Mouse (Mus musculus) embryonic facial prominence, embryonic 12.5 days (tissue): ENCODE data around the gene Snx21. TPM values are rescaled to one million over a fixed set of nuclear protein-coding genes. Genes with fewer than 3 reads are reported as not detected.
A peak's percentile ranks its signal among the peaks of the same experiment; 100 is the strongest.

Experiments
- ATAC-seq: fragments of 200-750 bp; cut with Nextera tagmentation; 2 replicates; pipeline ENCODE4 v1.8.0; 2017; ENCODE audit not compliant: insufficient number of reproducible peaks, insufficient read depth, low FRiP score, low TSS enrichment
- H3K27ac ChIP-seq: fragments of 300-500 bp; sonication (generic); 2 replicates; pipeline ENCODE4 v1.5.1; 2016; ENCODE audit warnings: mild to moderate bottlenecking
- H3K27me3 ChIP-seq: fragments of 300-500 bp; sonication (generic); 2 replicates; pipeline ENCODE4 v1.6.1; 2016; ENCODE audit warnings: mild to moderate bottlenecking, moderate library complexity
- H3K36me3 ChIP-seq: fragments of 300-500 bp; sonication (generic); 2 replicates; pipeline ENCODE4 v1.6.1; 2016; ENCODE audit warnings: mild to moderate bottlenecking
- H3K4me1 ChIP-seq: fragments of 300-500 bp; sonication (generic); 2 replicates; pipeline ENCODE4 v1.6.1; 2016
- H3K4me2 ChIP-seq: fragments of 300-500 bp; sonication (generic); replicated peaks from 2 replicates; pipeline ENCODE4 v1.6.1; 2016; ENCODE audit warnings: mild to moderate bottlenecking, moderate library complexity
- H3K4me3 ChIP-seq: fragments of 300-500 bp; sonication (generic); 2 replicates; pipeline ENCODE4 v1.5.1; 2016; ENCODE audit warnings: mild to moderate bottlenecking
- H3K9ac ChIP-seq: fragments of 300-500 bp; sonication (generic); 2 replicates; pipeline ENCODE4 v1.6.1; 2016; ENCODE audit warnings: mild to moderate bottlenecking, moderate library complexity
- H3K9me3 ChIP-seq: fragments of 300-500 bp; sonication (generic); 2 replicates; pipeline ENCODE4 v1.6.1; 2016; ENCODE audit warnings: mild to moderate bottlenecking, moderate library complexity
- WGBS: fragments of 180-500 bp; shearing (Covaris S2); methylation state at CpG from one replicate; pipeline ENCODE4 v1.1.7; 2016; 5-methylcytosine and 5-hydroxymethylcytosine counted together
- polyA plus RNA-seq: library from polyadenylated mRNA; unstranded; fragments of >200 nt; fragmentation: Nextera tagmentation; extraction: Ambion mirVana; gene quantifications from 2 replicates; pipeline ENCODE4 v1.2.1, GENCODE M21; 2016

The Snx21 gene
- 18.3 and 19.6 TPM in 2 replicates for polyA plus RNA-seq

DNA sequence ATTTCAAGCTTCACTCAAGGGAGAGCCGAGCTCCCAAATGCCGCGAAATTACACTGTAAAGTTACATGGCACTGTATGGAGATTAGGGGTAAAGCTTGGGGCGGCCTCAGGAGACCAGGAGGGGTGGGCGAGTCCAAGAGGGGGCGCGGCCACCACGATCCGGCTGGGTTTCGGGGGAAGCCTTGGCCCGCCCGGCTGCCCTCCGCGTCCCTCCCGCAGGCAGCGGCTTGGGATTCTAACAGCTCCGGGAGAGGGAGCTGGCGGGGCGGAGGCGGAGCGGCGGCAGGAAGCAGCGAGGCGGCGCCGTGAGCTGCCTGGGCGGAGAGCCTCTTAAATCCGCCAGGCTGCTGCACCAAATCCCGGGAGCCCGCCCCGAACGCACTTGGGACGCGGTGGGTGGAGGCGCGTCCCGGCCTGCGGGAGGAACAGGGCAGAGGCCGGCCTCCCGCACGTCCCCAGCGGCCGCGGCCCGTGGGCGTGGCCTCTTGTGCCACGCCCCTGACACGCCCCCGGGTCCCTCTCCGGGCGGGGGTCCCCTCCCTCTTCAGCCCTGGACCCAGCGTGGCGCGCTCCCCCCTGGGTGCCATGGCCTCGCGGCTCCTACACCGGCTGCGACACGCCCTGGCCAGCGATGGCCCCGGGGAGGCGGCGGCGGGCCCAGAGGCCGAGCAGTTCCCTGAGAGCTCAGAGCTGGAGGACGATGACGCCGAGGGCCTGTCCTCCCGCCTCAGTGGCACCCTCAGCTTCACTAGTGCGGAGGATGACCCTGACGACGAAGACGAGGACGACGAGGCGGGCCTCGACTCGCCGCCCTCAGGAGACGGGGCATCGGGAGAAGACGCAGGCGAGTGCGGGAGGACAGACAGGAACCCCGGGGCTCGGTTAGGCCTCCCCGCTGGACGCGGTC lies at the start of gene Snx21:
Snx21 (plus strand) TSS at position 343 of the 907 bp plus-strand sequence.
- 0 out of 2 replicates have a peak, but pooled peaks cover 5% of the 10 kb centered on the region for H3K36me3 ChIP-seq
- H3K9me3 ChIP-seq = no peaks in the 10 kb centered on the region
- peak within 1 kb of the TSS; percentile 57 for H3K4me3 ChIP-seq
- under 1% methylated on average over 80 of the region's 89 CpGs for WGBS
- H3K4me1 ChIP-seq = peaks cover 15% of the 10 kb centered on the region; the same call in 1 of the 2 replicates
- H3K4me2 ChIP-seq = peak within 1 kb of the TSS; percentile 64
- peak within 1 kb of the TSS; percentile 67 for H3K27ac ChIP-seq
- H3K9ac ChIP-seq = peak within 1 kb of the TSS; percentile 78
- H3K27me3 ChIP-seq = no peaks in the 10 kb centered on the region
- ATAC-seq = peak; percentile 91

DNA sequence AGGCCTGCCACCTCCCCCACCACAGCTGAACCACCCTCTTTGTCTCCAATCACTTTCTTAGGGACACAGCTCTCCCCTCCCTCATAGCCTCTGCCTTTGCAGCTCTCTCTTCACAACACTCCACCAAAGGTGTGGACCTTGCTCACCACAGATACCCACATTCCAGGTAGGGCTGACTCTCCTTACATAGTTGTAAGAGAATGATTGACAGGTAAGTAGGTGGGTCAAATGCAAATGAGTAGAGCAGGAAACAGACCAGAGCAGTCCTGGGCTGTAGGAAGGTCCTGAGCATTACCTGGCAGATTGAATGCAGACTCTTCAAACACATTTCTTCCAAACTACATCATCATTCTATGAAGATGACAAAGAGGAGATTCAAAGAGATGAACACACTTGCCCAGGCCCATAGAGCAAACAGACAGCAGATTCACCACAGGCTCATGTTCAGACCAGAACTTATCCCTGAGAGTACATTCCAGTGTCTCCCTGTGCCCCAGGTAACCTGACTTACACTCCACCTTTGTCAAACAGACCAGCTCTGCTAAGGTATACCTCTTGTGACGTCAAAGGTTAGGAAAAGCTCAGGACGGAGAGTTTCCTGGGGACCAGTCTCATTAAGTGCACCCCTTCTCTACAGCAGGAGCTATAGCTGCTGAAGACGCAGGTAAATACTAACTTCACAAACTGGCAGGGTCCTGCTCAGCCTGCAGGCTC lies 48.1 kb upstream of the Snx21 start:
- H3K27me3 ChIP-seq = no peaks in the 10 kb centered on the region
- no peaks in the 10 kb centered on the region for H3K9me3 ChIP-seq
- no peak overlapping the region for H3K9ac ChIP-seq
- no peaks in the 10 kb centered on the region for H3K36me3 ChIP-seq
- H3K4me3 ChIP-seq = no peak overlapping the region
- no peak for ATAC-seq
- H3K4me2 ChIP-seq = no peak overlapping the region
- no peak overlapping the region for H3K27ac ChIP-seq
- WGBS = 73% methylated on average over 3 of the region's 3 CpGs
- H3K4me1 ChIP-seq = no peaks in the 10 kb centered on the region

DNA sequence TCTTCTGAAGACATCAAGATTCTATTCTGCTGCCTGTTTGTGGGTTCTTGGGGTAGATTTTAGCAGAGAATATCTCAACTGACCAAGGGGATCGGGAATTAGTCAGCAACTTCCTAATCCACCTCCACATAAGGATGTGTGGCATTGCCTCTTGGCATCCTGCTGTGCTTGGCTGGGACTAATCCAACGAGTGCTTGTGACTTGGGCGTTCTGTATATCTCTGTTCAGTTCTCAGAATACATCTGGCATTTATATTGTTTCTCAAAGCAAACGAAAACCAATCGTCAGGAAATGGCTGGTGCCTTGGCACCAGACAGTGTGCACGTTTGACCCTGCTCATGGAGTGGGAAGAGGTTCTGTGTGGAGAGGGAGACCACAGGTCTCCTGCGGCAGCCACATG lies 45.7 kb upstream of the Snx21 start:
- ATAC-seq = no peak
- no peak overlapping the region for H3K4me3 ChIP-seq
- peaks cover under 1% of the 10 kb centered on the region; the same call in 1 of the 2 replicates for H3K4me1 ChIP-seq
- no peaks in the 10 kb centered on the region for H3K36me3 ChIP-seq
- H3K9me3 ChIP-seq = no peaks in the 10 kb centered on the region
- H3K4me2 ChIP-seq = no peak overlapping the region
- 47% methylated on average over 7 of the region's 7 CpGs for WGBS
- no peak overlapping the region for H3K27ac ChIP-seq
- H3K27me3 ChIP-seq = no peaks in the 10 kb centered on the region
- H3K9ac ChIP-seq = no peak overlapping the region

DNA sequence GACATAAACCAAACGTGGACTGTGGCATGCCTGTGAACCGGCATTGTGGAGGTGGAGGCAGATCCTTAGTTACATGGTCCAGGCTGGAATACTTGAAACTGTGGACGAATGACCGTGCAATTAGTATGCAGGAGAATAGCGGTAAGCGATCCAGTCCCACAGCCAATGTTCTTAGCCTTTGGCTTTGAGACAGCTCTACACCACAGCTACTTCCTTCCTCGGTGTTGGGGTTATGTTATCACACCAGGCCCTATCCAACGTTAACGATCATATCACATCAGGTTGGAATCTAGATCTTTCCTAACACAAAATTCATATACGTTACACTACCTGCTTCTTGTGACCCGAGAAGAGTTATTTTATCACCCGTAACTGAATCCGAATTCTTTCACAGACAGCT lies 40.6 kb upstream of the Snx21 start:
- no peak for ATAC-seq
- H3K9me3 ChIP-seq = no peaks in the 10 kb centered on the region
- H3K4me3 ChIP-seq = peak overlapping the region; percentile 77
- peaks cover 12% of the 10 kb centered on the region for H3K4me1 ChIP-seq
- H3K36me3 ChIP-seq = peaks cover 16% of the 10 kb centered on the region; the same call in 1 of the 2 replicates
- H3K27me3 ChIP-seq = no peaks in the 10 kb centered on the region
- WGBS = 72% methylated on average over 13 of the region's 13 CpGs
- H3K27ac ChIP-seq = no peak overlapping the region
- peak overlapping the region; percentile 83 for H3K9ac ChIP-seq
- H3K4me2 ChIP-seq = peak overlapping the region; percentile 75

DNA sequence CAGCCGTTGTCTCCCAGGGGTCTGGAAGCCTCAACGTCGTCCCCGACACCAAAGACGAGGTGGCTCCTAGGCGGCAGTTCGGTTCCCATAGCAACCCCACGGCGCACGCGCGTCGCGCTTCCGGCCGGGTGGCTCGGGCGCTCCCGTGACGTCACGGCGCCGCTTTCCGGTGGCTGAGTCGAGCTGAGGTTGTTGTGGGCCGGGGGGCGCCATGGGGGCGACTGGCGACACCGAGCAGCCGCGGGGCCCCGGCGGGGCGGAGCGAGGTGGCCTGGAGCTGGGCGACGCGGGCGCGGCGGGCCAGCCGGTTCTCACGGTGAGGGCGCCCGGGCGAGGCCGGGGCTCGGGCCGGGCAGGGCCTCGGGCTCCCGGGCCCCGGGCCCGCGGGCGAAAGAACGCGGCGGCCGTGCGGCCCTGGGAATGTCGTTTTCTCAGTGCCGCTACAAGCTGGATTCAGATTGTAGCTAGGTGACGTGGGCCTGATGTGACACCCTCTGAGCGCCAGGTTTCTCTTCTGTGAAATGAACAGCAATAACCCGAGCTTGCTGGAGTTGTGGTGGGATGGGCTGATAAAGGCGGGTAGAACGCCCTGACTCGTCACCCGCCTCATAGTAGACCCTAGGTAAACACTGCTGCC lies 39.7 kb upstream of the Snx21 start, which contains the start of the genes Wfdc3 and Dnttip1:
Wfdc3 (minus strand) TSS at position 89 of the 637 bp plus-strand sequence.
Dnttip1 (plus strand) TSS at position 141 of the 637 bp plus-strand sequence.
- H3K27ac ChIP-seq = peak within 1 kb of the TSS; percentile 52; the same call in 1 of the 2 replicates
- peak; percentile 87 for ATAC-seq
- under 1% methylated on average over 66 of the region's 70 CpGs for WGBS

DNA sequence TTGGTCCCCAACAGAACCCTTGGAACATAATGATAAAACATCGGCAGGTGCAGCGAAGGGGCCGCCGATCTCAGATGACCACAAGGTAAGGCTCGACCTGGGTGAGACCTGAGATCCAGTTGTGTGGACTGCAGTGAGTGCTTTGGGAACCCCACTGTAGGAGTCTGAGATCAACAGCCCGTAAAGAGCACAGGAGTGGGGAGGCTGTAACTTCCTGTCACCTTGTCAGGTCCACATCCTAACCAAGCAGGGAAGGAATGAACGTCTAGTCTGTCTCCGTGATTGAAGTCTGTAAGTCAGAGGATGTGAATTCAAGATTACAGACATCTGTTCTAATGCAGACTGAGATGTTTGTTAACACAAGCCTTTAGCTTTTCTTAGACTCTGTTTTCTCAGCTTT lies 38.9 kb upstream of the Snx21 start:
- Histone ChIP-seq H3K27ac (no peak overlapping the region), H3K4me3 (peak overlapping the region; percentile 77), H3K4me1 (peaks cover 12% of the 10 kb centered on the region), H3K4me2 (peak overlapping the region; percentile 75), H3K36me3 (peaks cover 29% of the 10 kb centered on the region), H3K27me3 (no peaks in the 10 kb centered on the region), H3K9ac (peak overlapping the region; percentile 83), H3K9me3 (no peaks in the 10 kb centered on the region)
- WGBS = 51% methylated on average over 8 of the region's 8 CpGs
- ATAC-seq = no peak

More for the DNA sequence above, 39.7 kb upstream of the Snx21 start, which contains the start of the genes Wfdc3 and Dnttip1:
- Histone ChIP-seq H3K9me3 (no peaks in the 10 kb centered on the region), H3K9ac (peak within 1 kb of the TSS; percentile 83), H3K4me3 (peak within 1 kb of the TSS; percentile 77), H3K4me2 (peak within 1 kb of the TSS; percentile 75), H3K27me3 (no peaks in the 10 kb centered on the region), H3K4me1 (peaks cover 12% of the 10 kb centered on the region), H3K36me3 (peaks cover 22% of the 10 kb centered on the region)

DNA sequence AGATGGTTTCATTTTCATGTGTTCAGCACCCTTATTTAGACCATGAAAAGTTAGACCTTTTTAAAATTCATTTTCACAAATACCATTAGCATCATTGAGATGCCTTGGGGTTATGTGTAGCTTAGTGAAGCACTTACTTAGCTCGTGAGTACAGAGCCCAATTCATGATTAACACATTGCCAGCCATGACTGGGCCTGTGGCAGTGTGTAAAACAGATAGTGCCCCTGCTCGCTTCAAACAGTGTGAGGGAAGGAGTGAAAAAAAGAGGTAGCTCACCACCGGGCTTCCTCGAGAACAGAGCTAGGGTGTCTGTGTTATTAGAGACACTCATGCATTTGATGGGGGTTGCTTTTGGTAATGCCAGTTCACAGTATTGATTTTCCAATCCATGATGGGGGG lies 37.4 kb upstream of the Snx21 start:
- no peak for ATAC-seq
- Histone ChIP-seq H3K9me3 (no peaks in the 10 kb centered on the region), H3K9ac (no peak overlapping the region), H3K27ac (no peak overlapping the region), H3K4me3 (no peak overlapping the region), H3K36me3 (peaks cover 41% of the 10 kb centered on the region), H3K4me2 (no peak overlapping the region), H3K4me1 (peaks cover 12% of the 10 kb centered on the region), H3K27me3 (no peaks in the 10 kb centered on the region)
- 88% methylated on average over 4 of the region's 4 CpGs for WGBS

DNA sequence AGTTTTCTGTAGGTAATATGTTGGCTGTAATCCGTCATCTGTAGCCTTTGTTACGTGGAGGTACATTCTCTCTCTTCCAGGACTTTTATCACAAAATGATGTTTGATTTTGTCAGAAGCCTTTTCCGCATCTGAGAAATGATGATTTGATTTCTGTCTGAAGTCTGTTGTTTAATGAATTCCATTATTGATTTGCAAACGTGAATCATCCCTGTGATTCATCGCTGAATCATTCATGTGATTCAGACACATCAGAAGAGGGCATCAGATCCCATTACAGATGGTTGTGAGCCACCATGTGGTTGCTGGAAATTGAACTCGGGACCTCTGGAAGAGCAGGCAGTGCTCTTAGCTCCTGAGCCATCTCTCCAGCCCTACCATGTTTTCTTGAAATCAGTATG lies 36.6 kb upstream of the Snx21 start:
- Histone ChIP-seq H3K9ac (no peak overlapping the region), H3K4me1 (peaks cover 12% of the 10 kb centered on the region), H3K9me3 (no peaks in the 10 kb centered on the region), H3K36me3 (peaks cover 47% of the 10 kb centered on the region), H3K27me3 (no peaks in the 10 kb centered on the region), H3K27ac (no peak overlapping the region), H3K4me2 (no peak overlapping the region), H3K4me3 (no peak overlapping the region)
- no peak for ATAC-seq
- WGBS = 91% methylated on average over 6 of the region's 6 CpGs

DNA sequence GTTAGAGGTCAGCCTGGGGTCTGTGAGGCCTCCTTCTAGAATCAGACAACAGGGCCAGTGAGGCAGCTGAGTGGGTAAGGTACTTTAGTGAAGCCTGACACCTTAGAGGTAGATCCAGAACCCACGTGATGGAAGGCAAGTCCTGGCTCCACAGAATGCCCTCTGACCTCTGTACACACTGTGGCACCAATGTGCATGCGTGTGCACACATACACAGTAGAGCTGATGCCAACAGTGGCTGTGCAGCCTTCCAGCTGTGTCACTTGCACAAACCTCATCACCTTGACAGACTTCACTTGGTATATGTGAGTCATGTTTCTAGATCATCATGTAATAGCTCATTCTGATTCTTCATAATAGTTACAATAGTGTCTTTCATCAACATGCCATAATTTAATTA lies 33.2 kb upstream of the Snx21 start:
- Histone ChIP-seq H3K36me3 (peaks cover 79% of the 10 kb centered on the region), H3K27me3 (no peaks in the 10 kb centered on the region), H3K4me3 (no peak overlapping the region), H3K4me1 (no peaks in the 10 kb centered on the region), H3K4me2 (no peak overlapping the region), H3K27ac (no peak overlapping the region), H3K9me3 (no peaks in the 10 kb centered on the region), H3K9ac (no peak overlapping the region)
- 86% methylated on average over 2 of the region's 2 CpGs for WGBS
- no peak for ATAC-seq

DNA sequence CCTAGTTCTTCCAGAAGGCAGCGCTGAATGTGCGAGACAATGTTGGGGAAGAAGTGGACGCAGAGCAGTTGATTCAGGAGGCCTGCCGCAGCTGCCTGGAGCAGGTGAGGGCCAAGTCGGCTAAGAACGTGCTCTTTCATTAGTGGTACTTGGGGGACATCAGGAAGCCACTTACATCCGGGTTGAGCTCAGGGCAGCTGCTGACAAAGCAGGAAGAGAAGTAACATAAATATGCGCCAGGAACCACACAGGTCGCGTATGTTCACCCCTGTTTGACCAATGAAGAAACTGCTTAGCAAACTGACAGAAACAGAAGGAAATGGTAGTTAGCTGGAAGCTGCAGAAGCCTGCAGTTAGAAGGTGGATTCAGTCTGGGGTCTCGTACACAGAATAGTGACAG lies 31.5 kb upstream of the Snx21 start:
- H3K27me3 ChIP-seq = no peaks in the 10 kb centered on the region
- H3K4me1 ChIP-seq = no peaks in the 10 kb centered on the region
- H3K36me3 ChIP-seq = peaks cover 81% of the 10 kb centered on the region
- 85% methylated on average over 11 of the region's 11 CpGs for WGBS
- H3K27ac ChIP-seq = no peak overlapping the region
- no peak for ATAC-seq
- no peak overlapping the region for H3K4me2 ChIP-seq
- no peak overlapping the region for H3K9ac ChIP-seq
- no peaks in the 10 kb centered on the region for H3K9me3 ChIP-seq
- H3K4me3 ChIP-seq = no peak overlapping the region

DNA sequence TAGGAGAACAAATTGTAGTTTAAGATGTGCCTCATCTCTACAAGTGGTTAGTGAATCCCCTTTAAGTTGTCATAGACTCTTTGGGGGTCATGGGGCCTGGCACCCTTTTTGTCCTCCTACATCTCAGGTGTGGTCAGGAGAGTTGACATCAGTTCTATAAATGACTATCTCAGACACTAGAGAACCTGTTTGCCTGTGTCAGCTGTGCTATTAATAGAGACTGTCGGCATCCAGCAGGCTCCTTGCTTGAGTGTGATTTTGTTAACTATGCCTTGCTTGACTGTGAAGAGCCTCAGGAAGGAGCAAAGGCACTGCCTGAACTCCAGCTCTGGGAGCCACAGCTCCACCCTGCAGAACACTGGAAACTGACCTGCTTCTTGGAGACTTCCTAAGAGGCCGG lies 30.8 kb upstream of the Snx21 start:
- WGBS = 89% methylated on average over 2 of the region's 2 CpGs
- no peak for ATAC-seq
- Histone ChIP-seq H3K4me3 (no peak overlapping the region), H3K9ac (no peak overlapping the region), H3K4me2 (no peak overlapping the region), H3K27ac (no peak overlapping the region), H3K27me3 (no peaks in the 10 kb centered on the region), H3K4me1 (no peaks in the 10 kb centered on the region), H3K9me3 (no peaks in the 10 kb centered on the region), H3K36me3 (peaks cover 88% of the 10 kb centered on the region)
